Mouse (Mus musculus) ES-Bruce4 (cell line): ENCODE data around the gene Tbc1d1.

Experiments used
- CTCF ChIP-seq: IDR thresholded peaks from one replicate; pipeline ENCODE4 v1.8.1; 2011; ENCODE audit warnings: low read depth, low read length
- EP300 ChIP-seq: IDR thresholded peaks from 2 replicates; pipeline ENCODE4 v1.6.1; 2011; ENCODE audit warnings: low read depth, low read length; ENCODE audit not compliant: insufficient read depth
- POLR2A ChIP-seq: IDR thresholded peaks from one replicate; pipeline ENCODE4 v1.8.1; 2011; ENCODE audit warnings: low read length; ENCODE audit not compliant: insufficient read depth

GRCm38 (mm10) chr5:64263898-64264478 is 107.9 kb downstream of the Tbc1d1 start:
- TF ChIP-seq CTCF: no peak
- no peak for TF ChIP-seq POLR2A
- no peak for TF ChIP-seq EP300
